Mouse (Mus musculus) ES-E14 (cell line): ENCODE measurements at regions not wholly inside any gene's neighbourhood (a gene's known extent, or its start where the extent isn't known, plus 50 kb on each side); places are given as distances from the start of the nearest gene placed in this dataset.

Experiments used
- DNase-seq: peaks from one replicate; pipeline ENCODE4 v3.0.0-alpha.2; 2013; ENCODE audit warnings: low read depth, low spot score
- H3K27ac ChIP-seq: 2 replicates; pipeline ENCODE4 v1.5.1; 2012; ENCODE audit warnings: low read depth, mild to moderate bottlenecking, low read length, moderate library complexity, mixed read lengths; ENCODE audit not compliant: poor library complexity, insufficient read depth, severe bottlenecking
- H3K36me3 ChIP-seq: 2 replicates; pipeline ENCODE4 v1.6.1; 2012; ENCODE audit warnings: mild to moderate bottlenecking, low read length, moderate library complexity, mixed read lengths; ENCODE audit not compliant: control insufficient read depth, poor library complexity, insufficient read depth, severe bottlenecking
- H3K4me1 ChIP-seq, 2 experiments: fragments of 150-350 bp in 1 of 2; sonication (generic) in 1 of 2; 2 replicates each; pipeline ENCODE4 v1.6.1; 2012; ENCODE audit warnings: low read length in 2 of 2, mild to moderate bottlenecking in 1 of 2, mixed read lengths in 1 of 2; ENCODE audit not compliant: control insufficient read depth in 2 of 2, insufficient read depth in 2 of 2, poor library complexity in 1 of 2
- H3K4me3 ChIP-seq, 2 experiments: fragments of 150-350 bp in 1 of 2; sonication (generic) in 1 of 2; 2 replicates each; pipeline ENCODE4 v1.5.1; 2012; ENCODE audit warnings: low read length in 2 of 2, low read depth in 1 of 2, mild to moderate bottlenecking in 1 of 2, mixed read lengths in 1 of 2; ENCODE audit not compliant: insufficient read depth in 1 of 2, poor library complexity in 1 of 2, severe bottlenecking in 1 of 2
- H3K9ac ChIP-seq: 2 replicates; pipeline ENCODE4 v1.6.1; 2012; ENCODE audit warnings: low read depth, mild to moderate bottlenecking, low read length, mixed read lengths; ENCODE audit not compliant: poor library complexity, insufficient read depth, severe bottlenecking
- H3K9me3 ChIP-seq: fragments of 150-350 bp; sonication (generic); 2 replicates; pipeline ENCODE4 v1.6.1; 2012; ENCODE audit warnings: low read depth, mild to moderate bottlenecking, low read length; ENCODE audit not compliant: control insufficient read depth, insufficient read depth
- CHD2 ChIP-seq: IDR thresholded peaks from 2 replicates; pipeline ENCODE4 v1.6.1; 2014; ENCODE audit warnings: mild to moderate bottlenecking, low read depth, low read length, inconsistent platforms
- HCFC1 ChIP-seq: IDR thresholded peaks from 2 replicates; pipeline ENCODE4 v1.6.1; 2012; ENCODE audit warnings: low read length, inconsistent platforms, borderline replicate concordance; ENCODE audit not compliant: insufficient read depth
- MAFK ChIP-seq: IDR thresholded peaks from 2 replicates; pipeline ENCODE4 v1.6.1; 2014; ENCODE audit warnings: mild to moderate bottlenecking, low read depth, low read length, inconsistent platforms; ENCODE audit not compliant: insufficient read depth
- ZC3H11A ChIP-seq: IDR thresholded peaks from 2 replicates; pipeline ENCODE4 v1.6.1; 2012; ENCODE audit warnings: low read depth, mild to moderate bottlenecking, inconsistent platforms, low read length, borderline replicate concordance
- ZNF384 ChIP-seq: IDR thresholded peaks from 2 replicates; pipeline ENCODE4 v1.6.1; 2012; ENCODE audit warnings: low read depth, low read length, inconsistent platforms
- in situ Hi-C, 2 experiments: fragments of 600-800 bp; cut with MboI; formaldehyde crosslinking; loops; one replicate each; pipeline ENCODE4 v1.15.1; 2025; ENCODE audit warnings: low sequenced_read_pairs in 2 of 2, inconsistent platforms in 1 of 2; ENCODE audit not compliant: unreplicated experiment in 2 of 2

GRCm38 (mm10) chr9:103899311-103899710 lies 103.0 kb upstream of the Nphp3 start:
- Histone ChIP-seq H3K9me3 (no peaks in the 10 kb centered on the region), H3K9ac (no peak overlapping the region), H3K4me3 (no peak overlapping the region), H3K27ac (no peak overlapping the region), H3K4me1 (no peaks in the 10 kb centered on the region), H3K36me3 (no peaks in the 10 kb centered on the region)
- no peak for DNase-seq
- TF ChIP-seq MAFK, result no peak
- TF ChIP-seq ZC3H11A, result no peak
- TF ChIP-seq CHD2, result no peak
- TF ChIP-seq ZNF384, result no peak
- no peak for TF ChIP-seq HCFC1
- in situ Hi-C loops, result no loop called here

- Histone ChIP-seq H3K27ac (no peak overlapping the region), H3K36me3 (no peaks in the 10 kb centered on the region), H3K9ac (no peak overlapping the region), H3K9me3 (no peaks in the 10 kb centered on the region), H3K4me1 (no peaks in the 10 kb centered on the region), H3K4me3 (no peak overlapping the region)
- in situ Hi-C loops, result no loop called here
- no peak for DNase-seq
- TF ChIP-seq HCFC1, result no peak
- no peak for TF ChIP-seq ZNF384
- TF ChIP-seq ZC3H11A, result no peak
These were observed 91.0 kb upstream of the Nphp3 start for GRCm38 (mm10) chr9:103911347-103911746.

GRCm38 (mm10) chr9:103915126-103915525 lies 87.2 kb upstream of the Nphp3 start:
- in situ Hi-C loops, result no loop called here
- H3K4me3 ChIP-seq, result no peak overlapping the region
- no peak overlapping the region for H3K9ac ChIP-seq
- no peaks in the 10 kb centered on the region for H3K9me3 ChIP-seq
- H3K27ac ChIP-seq, result no peak overlapping the region
- no peak for TF ChIP-seq ZNF384
- TF ChIP-seq CHD2, result no peak
- no peak for TF ChIP-seq HCFC1
- no peak for TF ChIP-seq MAFK
- no peak for TF ChIP-seq ZC3H11A
- no peaks in the 10 kb centered on the region for H3K36me3 ChIP-seq
- no peaks in the 10 kb centered on the region for H3K4me1 ChIP-seq
- no peak for DNase-seq

GRCm38 (mm10) chr9:103917771-103918170 lies 84.6 kb upstream of the Nphp3 start:
- Histone ChIP-seq H3K9me3 (no peaks in the 10 kb centered on the region), H3K36me3 (no peaks in the 10 kb centered on the region), H3K4me1 (no peaks in the 10 kb centered on the region), H3K27ac (no peak overlapping the region), H3K9ac (no peak overlapping the region), H3K4me3 (no peak overlapping the region)
- in situ Hi-C loops, result no loop called here
- no peak for DNase-seq
- TF ChIP-seq ZC3H11A (no peak), HCFC1 (no peak), CHD2 (no peak), ZNF384 (no peak), MAFK (no peak)

- in situ Hi-C loops, result no loop called here
These were observed 80.0 kb upstream of the Nphp3 start for GRCm38 (mm10) chr9:103922356-103922755.

More at GRCm38 (mm10) chr9:103922356-103922755, 80.0 kb upstream of the Nphp3 start:
- no peak for DNase-seq
- Histone ChIP-seq H3K27ac (no peak overlapping the region), H3K9ac (no peak overlapping the region), H3K9me3 (no peaks in the 10 kb centered on the region), H3K4me1 (no peaks in the 10 kb centered on the region), H3K4me3 (no peak overlapping the region), H3K36me3 (no peaks in the 10 kb centered on the region)
- TF ChIP-seq HCFC1, result no peak
- TF ChIP-seq ZNF384, result no peak
- no peak for TF ChIP-seq MAFK
- no peak for TF ChIP-seq CHD2
- TF ChIP-seq ZC3H11A, result no peak
